In genomic region chr6:91576906-91577305, GRCm38 (mm10) we compare ENCODE assay signal across 9 mouse cellular contexts.
A peak's percentile ranks its signal among the peaks of the same experiment; 100 is the strongest.
DNase-seq lines count a peak whose midpoint lies in the region; ATAC-seq lines count a peak whose summit lies in the region.
"Had no signal": no experiment of that assay in that cellular context is flagged by ENCODE, and none has a peak within 500 bp of the region (broad histone marks: within the 10 kb centered on the region; RNA-seq: fewer than 3 reads in every experiment).

No protein-coding gene starts in this region.

- DNase-seq in kidney, adult 9 months: peak; percentile 70
- peak; percentile 79 for DNase-seq in cerebellum, adult 8-10 months
- peak; percentile 24 to 37 for DNase-seq in layer of hippocampus, adult 18-20 months (ENCODE audit: low spot score in 2 of 2)
- DNase-seq in right cerebral cortex, adult 2 months (ENCODE audit: low spot score in 2 of 2): peak; percentile 64 to 67
- DNase-seq in adrenal gland, postnatal 25 days: no peak

- no peak overlapping the region for H3K4me3 ChIP-seq in kidney, embryonic 16.5 days (ENCODE audit: low read length)
- H3K4me3 ChIP-seq in liver, embryonic 12.5 days: no peak overlapping the region
- H3K4me3 ChIP-seq in midbrain, embryonic 13.5 days (replicated peaks): no peak overlapping the region
- H3K4me3 ChIP-seq: limb, embryonic 12.5 days had no signal

- H3K4me2 ChIP-seq in kidney, embryonic 16.5 days (replicated peaks; ENCODE audit: low read depth, low read length): no peak overlapping the region
- H3K4me2 ChIP-seq in liver, embryonic 12.5 days: no peak overlapping the region
- H3K4me2 ChIP-seq in midbrain, embryonic 13.5 days (replicated peaks): no peak overlapping the region
- H3K4me2 ChIP-seq: limb, embryonic 12.5 days had no signal

- no peaks in the 10 kb centered on the region for H3K9me3 ChIP-seq in kidney, embryonic 16.5 days (ENCODE audit: low read length)
- no peaks in the 10 kb centered on the region for H3K9me3 ChIP-seq in liver, embryonic 12.5 days (replicated peaks)
- no peaks in the 10 kb centered on the region for H3K9me3 ChIP-seq in midbrain, embryonic 13.5 days
- H3K9me3 ChIP-seq: limb, embryonic 12.5 days had no signal

- H3K27me3 ChIP-seq in kidney, embryonic 16.5 days (ENCODE audit: insufficient read depth, low read length): no peaks in the 10 kb centered on the region
- no peaks in the 10 kb centered on the region for H3K27me3 ChIP-seq in liver, embryonic 12.5 days (replicated peaks)
- H3K27me3 ChIP-seq in midbrain, embryonic 13.5 days: no peaks in the 10 kb centered on the region

- no peak for ATAC-seq in kidney, embryonic 16.5 days (ENCODE audit: low FRiP score, low TSS enrichment)
- no peak for ATAC-seq in liver, embryonic 12.5 days
- no peak for ATAC-seq in midbrain, embryonic 13.5 days

- no peaks in the 10 kb centered on the region for H3K4me1 ChIP-seq in kidney, embryonic 16.5 days (ENCODE audit: insufficient read depth, low read length)
- no peaks in the 10 kb centered on the region for H3K4me1 ChIP-seq in liver, embryonic 12.5 days
- H3K4me1 ChIP-seq in midbrain, embryonic 13.5 days (replicated peaks): no peaks in the 10 kb centered on the region
- H3K4me1 ChIP-seq: limb, embryonic 12.5 days had no signal

- 32% methylated on average over 15 of the region's 15 CpGs for WGBS in kidney, embryonic 16.5 days
- WGBS in liver, embryonic 12.5 days (ENCODE audit: insufficient replicate concordance): 46% methylated on average over 15 of the region's 15 CpGs
- 42% methylated on average over 15 of the region's 15 CpGs for WGBS in midbrain, embryonic 13.5 days

- H3K36me3 ChIP-seq in kidney, embryonic 16.5 days (ENCODE audit: insufficient read depth, low read length): no peaks in the 10 kb centered on the region
- no peaks in the 10 kb centered on the region for H3K36me3 ChIP-seq in liver, embryonic 12.5 days
- H3K36me3 ChIP-seq in midbrain, embryonic 13.5 days: no peaks in the 10 kb centered on the region
- H3K36me3 ChIP-seq: limb, embryonic 12.5 days had no signal

- no peak overlapping the region for H3K9ac ChIP-seq in kidney, embryonic 16.5 days (replicated peaks; ENCODE audit: low read length)
- no peak overlapping the region for H3K9ac ChIP-seq in liver, embryonic 12.5 days
- H3K9ac ChIP-seq in midbrain, embryonic 13.5 days (replicated peaks): no peak overlapping the region
- H3K9ac ChIP-seq: limb, embryonic 12.5 days had no signal

- H3K27ac ChIP-seq in kidney, embryonic 16.5 days (ENCODE audit: low read length): no peak overlapping the region
- H3K27ac ChIP-seq in liver, embryonic 12.5 days: no peak overlapping the region
- H3K27ac ChIP-seq in midbrain, embryonic 13.5 days: no peak overlapping the region
- H3K27ac ChIP-seq: limb, embryonic 12.5 days had no signal
